Mouse (Mus musculus) layer of hippocampus, adult 11-12 months (tissue): ENCODE results near the gene Clic6.
A peak's percentile ranks its signal among the peaks of the same experiment; 100 is the strongest.
"Not testable (repeated sequence)": the region's sequence is repeated elsewhere in the genome, so short reads cannot be mapped to it uniquely, and the experiment has no call there.

Experiments
- DNase-seq: peaks from one replicate; pipeline ENCODE4 v3.0.0; 2022; ENCODE audit warnings: low spot score

The Clic6 gene

DNA sequence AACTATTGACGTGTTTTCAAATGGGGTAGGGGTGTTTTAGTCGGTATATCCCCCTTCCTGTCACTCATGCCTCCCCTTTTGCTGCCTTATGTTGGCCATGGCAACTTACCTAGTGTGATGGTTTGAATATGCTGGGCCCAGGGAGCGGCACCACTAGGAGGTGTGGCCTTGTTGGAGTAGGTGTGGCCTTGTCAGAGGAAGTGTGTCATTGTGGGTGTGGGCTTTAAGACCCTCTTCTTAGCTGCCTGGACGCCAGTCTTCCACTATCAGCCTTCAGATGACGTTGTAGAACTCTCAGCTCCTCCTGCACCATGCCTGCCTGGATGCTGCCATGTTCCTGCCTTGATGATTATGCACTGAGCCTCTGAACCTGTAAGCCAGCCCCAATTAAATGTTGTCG lies 14.8 kb upstream of the Clic6 start, which contains the start of gene Rcan1:
Gene Rcan1 (minus strand): TSS at position 162 of the 400 bp plus-strand sequence.
- no peak for DNase-seq

DNA sequence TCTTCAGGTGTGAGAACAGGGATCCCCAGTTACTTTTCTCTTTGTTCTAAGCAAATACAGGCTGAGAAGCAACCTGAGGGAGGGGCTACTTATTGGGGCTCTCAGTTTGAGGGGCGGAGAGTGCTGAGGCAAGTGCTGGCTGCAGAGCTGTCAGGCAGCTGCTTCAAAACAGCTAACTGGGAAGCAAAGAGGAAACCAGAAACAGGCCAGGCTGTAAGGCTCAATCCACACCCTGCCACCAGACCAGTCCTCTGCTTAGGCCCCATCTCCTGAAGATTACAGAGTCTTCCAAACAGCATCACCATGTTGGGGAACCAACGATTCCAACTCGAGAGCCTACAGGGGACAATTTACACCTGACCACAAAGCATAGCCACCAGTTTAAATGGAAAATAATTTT lies 12.6 kb upstream of the Clic6 start:
- DNase-seq: no peak

DNA sequence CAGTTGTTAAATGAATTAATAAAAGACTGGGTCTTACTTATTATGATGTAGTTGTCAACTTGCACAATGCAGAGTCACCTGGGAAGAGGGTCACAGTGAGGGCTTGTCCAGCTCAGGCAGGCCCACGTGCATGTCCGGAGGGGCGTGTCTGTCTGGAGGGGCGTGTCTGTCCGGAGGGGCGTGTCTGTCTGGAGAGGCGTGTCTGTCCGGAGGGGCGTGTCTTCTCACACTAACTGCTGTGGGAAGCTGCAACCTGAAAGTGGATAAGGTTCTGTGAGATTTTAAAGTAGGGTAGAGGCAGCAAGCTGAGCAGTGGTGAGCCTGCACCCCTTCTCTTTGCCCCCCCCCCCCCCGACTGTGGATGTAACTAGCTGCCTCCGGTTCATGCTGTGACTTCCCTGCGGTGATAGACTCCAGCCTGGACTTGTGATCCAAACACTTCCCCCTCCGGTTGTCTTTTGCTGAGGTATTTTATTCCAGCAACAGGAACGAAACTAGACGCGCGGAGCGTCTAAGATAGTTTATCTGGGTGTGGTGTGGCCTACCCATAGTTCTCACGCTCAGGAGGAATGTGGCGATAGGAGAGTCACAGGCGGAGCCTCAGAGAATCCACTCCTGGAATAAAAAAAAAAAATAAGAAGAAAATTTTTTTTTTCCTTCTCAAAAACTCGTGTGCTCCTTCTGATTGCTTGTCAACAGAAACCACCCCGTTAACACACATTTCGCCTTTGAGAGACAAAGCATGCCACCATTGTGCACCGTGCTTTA lies 10.3 kb upstream of the Clic6 start:
- no peak for DNase-seq

DNA sequence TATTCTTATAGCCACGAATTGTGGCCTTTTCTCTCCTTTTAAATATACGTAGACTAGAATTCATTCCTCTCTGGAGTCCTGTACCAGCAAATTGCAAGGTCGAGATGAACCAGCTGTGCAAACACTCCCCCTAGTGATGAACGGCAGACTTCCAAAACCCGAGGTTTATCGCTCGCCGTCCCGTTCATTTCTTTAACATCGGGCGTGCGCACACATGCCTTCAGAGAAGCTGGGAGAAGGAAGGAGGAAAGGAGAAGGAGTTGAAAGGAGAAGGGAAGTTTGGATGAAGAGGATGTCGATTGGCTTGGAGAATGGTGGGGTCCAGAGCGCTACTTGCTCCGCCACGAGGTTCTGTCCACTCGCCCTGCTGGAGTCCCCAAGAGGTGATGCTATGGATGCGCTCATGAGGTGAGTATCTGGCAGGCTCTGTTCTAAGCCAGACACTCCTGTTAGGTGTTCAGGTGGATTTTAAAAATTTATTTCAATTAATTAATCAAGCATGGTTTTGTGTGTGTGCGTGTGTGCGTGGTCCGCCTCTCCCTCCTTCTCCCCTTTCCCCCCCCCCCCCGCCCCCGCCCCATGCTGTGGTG lies 6.9 kb upstream of the Clic6 start:
- peak; percentile 68 for DNase-seq

DNA sequence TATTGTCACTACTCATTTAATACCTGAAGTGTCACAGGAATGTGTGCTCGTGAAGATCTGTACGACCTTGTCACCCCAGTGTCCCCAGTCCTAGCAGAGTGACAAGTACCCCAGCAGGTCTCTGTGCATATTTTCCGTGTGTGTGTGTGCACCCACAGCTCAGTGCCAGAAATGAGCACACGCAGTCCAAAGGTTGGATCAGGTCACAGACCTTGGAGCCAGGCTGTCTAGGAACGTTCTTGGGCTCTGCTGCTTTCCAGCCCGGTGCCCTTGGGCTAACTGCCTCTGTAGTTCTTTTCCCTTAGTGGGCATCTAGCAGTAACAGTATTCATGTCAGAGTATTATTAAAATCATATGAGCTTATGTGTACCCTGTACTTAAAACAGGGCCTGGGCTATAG lies 1.6 kb downstream of the Clic6 start:
- DNase-seq: no peak

DNA sequence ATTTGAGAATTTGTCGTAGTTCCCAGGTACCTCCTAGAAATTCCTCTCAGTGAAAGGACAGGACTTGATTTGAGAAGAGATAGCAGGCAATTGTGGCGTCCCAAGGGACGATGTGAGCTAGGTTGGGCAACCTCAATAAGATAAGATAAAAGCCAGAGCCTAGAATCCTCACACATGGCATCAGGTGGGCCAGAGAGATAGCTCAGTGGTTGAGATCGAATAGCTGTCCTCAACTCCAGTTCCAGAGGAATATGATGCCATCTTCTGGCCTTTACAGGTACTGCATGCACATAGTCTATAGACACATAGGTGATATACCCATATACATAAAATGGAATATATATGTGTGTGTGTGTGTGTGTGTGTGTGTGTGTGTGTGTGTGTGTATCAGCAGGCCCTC lies 2.0 kb downstream of the Clic6 start:
- peak; percentile 47 for DNase-seq

DNA sequence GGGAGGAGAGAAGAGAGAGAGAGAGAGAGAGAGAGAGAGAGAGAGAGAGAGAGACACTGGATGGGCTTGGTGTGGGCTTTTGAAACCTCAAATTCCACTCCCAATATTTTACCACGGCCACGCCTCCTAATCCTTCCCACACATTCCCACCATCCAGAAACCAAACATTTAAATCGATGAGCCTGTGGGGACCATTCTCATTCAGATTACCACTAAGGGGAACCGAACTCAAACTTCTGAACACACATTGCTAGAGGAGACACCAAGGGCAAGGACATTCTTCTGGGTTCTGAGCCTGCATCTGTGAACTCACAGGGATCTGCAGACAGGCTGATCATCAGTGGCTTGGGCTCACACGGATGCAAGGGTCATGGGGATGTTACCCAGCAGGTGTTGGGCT lies 2.9 kb downstream of the Clic6 start:
- DNase-seq: no peak

DNA sequence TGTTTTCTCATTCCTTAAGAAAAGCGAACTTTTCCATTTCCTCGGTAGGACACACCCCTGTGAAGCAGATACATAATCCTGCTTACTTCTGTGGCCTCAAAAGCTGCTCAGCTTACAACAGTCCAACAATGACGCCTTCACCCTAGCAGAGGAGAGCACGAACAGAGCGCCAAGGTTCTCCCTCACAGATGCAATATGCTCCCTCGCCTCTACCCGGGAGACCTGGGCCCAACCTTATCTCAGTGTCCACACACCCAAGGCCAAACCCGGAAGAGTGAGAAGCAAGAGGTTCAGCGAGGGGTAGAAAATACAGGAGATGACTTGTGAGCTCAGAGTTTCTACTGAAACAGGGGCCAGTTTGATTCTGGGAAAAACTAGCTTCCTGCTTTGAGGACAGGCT lies 3.8 kb downstream of the Clic6 start:
- no peak for DNase-seq

DNA sequence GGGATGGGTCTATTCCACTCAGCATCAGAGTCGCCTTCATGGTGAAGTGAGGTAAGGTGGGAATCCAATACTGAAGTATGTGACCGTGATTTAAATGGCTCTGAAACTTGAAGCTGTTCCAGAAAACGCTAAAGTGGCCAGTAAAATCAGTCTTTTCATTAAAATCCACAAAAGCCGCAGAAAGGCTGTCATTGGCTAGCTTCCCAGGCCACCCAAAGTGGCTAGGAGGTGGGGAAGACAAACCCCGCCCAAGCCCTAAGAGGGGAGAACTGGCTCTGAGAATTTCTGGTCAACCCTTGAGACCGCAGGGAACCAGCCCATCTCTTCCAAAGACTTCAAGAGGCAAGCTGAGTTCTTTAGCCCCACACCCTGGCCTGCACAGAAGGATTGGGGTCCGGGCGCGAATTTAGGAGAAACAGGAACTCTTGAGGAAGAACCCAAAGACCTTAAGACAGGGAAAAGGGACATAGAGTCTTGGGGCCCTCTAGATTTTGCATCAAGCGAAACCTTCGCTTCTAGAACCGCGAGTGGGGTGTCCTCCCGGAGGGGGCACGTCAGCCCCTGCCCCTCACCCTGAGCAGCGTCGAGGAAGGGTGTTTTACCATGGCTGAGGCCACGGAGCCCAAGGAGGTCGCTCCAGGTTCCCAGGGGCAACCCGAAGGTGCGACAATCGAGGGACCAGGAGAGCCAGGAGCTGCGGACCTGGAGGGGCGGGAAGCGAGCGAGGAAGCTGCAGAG lies 12.5 kb downstream of the Clic6 start:
- no peak for DNase-seq

DNA sequence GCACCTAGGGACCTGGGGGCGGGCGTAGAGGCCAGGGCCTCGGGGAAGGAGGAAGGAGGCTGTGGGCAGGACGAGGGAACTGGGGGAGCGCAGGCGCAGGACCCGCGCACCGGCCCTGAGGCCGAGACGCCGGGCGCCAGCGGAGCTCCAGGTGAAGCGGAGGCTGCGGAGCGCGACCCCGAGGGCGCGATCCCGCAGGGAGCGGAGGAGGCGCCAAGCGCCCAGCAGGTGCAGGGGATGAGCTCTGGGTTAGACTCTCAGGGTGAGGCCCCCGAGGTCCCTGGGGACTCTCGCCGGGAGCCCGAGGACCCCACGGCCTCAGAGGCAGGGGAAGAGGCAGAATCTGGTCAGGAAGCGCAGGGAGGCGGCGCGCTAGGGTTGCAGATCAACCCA lies 13.0 kb downstream of the Clic6 start:
- DNase-seq: no peak

DNA sequence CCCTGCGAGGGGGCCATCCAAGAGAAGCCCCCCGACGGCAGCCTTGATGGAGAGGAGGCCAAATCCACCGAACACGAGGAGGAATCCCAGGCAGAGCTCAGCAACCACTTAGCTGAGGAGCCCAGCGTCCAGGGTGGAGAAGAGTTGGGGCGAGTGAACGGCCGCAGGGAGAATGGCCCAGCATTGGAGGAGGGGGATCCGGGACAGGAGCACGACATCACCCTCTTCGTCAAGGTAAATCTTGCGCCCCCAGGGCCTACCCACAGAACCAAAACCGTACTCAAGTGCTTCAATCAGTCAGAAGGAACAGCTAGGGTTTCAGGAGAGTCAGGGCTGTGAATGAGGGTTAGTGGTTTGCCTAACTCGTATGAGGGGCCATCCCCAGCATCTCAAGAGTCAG lies 13.8 kb downstream of the Clic6 start:
- DNase-seq: no peak

DNA sequence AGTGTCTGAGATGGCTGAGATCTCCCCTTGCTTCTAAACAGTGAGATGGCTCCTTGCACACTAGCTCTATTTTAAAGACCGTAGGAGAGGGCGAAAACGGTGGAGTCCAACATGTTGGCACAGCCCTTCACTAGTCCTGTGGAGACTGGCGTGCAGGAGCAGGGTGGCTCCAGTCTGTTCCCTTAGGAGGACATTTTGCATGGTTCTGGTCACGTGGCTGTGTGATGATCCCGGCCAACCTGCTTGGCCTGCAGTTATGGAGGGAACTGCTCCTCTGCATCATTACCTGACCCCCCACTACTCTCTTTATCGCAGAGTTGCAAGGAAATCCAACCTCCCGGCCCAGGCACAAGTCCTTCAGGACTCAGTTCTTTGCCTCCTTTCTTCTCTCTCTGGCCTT lies 15.0 kb downstream of the Clic6 start:
- no peak for DNase-seq

DNA sequence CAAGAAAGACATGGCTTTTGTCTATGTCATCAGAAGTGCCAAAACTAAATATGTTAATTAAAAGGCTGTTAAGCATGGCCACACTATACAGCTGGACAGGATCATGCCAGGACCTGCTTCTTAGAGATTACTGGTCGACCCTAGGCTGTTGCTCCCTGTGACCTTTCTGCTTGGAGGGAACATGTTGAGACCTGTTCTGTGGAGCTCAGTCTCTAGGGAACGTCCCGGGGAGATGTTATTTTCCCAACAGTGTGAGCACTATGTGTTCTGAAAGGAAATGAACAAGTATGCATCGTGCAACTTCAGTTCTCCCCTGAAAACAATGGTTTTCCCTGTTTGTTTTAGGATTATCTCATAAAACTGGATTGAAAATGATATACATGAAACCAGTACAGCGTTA lies 17.6 kb downstream of the Clic6 start:
- no peak for DNase-seq

DNA sequence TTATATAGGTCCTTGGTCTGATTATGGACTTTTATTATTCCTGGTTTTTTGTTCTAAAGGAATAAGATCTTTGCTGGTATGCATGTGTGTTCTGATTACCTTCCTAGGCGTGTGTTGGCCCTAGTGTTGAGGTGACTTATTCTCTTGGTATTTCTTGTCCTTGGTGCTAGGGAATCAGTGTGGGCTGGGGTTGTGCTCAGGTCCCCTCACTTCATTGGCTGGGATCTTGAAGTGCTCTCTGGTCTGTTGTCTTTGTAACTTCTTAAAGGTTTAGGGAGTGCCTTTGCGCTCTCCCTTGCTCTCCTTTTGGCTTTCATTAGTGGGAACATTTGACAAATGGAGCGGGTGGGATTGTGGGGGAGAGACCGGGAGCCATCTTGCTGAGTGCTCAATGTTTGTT lies 22.0 kb downstream of the Clic6 start:
- DNase-seq: no peak

DNA sequence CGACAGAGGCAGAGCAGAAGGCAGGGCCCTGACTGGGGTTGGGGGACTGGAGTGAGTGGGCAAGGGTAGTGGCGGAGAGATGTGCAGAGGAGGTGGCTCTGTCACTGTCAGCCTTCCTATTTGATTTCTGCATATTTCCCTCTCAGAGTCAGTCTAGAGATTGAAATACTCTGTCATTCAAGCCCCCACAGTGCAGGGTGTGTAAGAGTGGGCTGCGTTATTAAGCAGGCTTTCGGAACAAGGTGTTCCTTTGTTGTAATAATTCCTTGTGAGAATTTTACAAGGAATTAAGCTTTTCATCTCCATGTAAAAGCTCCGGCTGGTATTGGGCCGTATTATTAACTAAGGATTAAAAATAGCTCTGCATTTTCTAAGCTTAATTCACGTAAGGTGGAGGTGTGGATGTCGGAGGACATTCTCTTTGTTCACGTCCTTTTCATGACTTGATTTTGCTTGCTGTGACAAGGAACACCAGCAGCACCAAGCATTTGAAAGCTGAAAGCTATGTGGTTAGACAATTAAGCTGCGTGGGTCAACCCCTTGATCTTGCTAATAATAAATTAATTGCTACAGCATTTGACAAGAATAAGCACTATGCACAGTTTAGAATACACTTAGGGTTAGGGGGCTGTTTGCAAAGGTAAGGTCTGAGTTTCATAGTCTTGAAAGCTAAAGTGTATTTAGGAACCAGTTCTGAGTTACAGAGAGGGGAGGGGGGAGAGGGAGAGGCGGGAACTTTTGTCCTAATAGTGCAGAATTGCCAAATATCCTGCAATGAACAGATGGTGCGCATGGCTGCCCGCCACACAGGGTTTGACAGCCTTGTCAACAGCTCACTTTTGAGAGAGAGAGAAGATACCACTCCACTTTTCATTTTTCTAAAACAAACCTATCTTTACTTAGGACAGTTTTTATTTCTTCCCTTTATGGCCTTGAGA lies 25.6 kb downstream of the Clic6 start:
- DNase-seq: peak; percentile 46

DNA sequence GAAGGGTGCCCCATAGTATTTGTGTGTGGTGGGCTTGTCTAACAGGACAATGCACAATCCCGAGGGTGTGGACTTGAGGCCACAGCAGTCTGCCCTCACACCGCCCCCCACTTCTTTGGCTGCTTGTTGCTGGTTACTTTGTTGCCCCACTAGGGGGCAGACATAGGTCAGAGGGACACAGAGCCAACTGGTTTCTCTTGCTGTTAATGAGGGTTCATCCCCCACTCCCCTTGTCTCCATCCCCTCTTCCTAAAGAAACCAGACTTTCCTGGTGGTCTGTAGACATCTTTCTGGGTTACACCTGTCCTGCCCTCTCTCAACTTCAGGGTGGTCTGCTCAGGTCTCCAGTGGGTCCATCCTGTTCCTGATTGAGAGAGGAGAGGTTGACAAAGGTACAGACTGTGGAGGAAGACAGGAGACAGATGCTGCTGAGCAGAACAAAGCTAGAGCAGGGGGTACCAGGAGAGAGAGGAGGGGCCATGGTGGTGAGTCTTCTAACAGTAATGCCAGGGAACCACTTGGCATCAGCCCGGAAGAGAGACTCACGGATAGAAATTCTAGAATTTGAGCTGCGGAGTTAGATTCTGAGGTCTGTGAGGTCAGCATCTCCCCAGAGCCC lies 26.3 kb downstream of the Clic6 start:
- DNase-seq: no peak

DNA sequence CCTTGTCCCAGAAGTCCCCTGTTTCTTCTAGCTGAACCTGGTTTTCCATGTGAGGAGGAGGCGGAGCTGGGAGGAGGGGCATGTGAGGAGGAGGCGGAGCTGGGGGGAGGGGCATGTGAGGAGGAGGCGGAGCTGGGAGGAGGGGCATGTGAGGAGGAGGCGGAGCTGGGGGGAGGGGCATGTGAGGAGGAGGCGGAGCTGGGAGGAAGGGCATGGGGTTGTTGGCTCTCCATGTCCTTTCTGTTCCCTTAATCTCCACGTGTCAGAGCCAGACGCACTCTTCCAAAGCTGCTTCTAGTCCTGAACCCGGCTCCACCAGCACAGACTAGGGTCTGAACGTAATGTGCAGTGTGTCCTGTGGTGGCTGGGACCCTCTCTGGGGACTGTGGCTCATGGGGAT lies 29.4 kb downstream of the Clic6 start:
- DNase-seq: not testable (repeated sequence)

DNA sequence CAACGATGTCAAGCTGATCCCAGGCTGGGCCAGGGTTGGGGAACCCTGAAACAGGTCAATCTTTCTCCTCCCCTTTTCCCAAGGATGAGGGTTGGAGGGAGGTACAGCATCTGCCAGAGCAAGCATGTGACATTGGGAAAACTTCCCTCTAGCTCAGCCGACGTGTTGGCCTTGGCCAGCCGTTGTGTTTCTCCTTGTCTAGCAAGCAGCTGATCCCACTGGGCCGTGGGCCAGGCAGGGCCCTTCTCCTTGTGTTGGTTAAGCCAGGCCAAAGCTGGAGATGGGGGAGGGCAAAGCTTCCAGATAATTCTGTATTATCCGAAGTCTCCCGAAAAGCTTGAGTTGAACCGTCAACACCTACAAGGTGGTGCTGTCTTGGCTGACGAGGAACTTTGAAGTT lies 30.6 kb downstream of the Clic6 start:
- no peak for DNase-seq

DNA sequence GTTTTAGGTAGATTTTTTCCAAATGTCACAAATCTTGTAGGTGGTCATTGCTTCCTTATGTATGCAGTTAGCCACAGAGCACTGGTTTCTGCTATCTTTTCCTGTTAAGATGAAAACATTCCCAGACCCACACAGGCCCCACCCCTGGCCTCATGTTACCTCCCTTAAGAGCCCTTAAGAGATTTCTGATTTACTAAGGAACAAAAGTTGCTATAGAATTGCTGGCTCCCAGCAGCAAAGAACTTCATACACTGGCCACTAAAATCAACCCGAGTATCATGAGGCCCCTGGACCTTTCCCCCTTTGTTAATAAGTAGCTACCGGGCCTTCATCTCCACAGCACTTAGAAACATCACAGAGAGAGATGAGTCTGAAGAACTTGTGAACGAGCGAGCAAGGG lies 33.2 kb downstream of the Clic6 start:
- no peak for DNase-seq

DNA sequence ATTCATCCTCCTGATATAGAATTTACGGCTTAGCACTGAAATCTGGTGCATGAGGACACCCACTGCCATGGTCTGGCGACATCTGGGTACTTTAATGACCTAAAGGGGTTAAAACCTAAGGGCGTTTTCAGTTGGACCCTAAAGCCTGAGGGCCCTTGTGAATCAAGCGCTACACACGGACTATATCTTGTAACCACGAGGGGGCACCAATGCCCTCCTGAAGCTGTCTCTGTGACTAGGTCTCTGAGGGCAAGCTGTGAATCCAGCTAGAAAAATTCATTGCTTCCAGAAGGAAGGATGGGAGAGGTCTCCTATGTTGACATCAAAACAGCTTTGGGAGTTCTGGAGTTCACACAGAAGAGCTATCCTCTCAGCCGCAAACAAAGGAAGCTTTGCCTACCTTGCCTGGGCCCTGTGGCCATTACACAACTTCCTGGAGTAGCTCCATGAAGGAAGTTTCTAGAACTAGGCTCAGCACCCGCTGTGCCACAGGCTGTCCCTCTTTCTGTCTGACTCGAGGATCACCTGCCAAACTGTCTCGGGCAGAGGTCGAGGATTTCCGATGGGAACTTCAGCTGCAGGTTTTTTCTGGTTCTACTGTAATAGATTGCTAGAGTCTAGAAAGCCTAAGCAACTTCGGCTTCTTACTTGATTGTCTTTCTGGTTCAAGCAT lies 34.4 kb downstream of the Clic6 start:
- DNase-seq: peak; percentile 53

DNA sequence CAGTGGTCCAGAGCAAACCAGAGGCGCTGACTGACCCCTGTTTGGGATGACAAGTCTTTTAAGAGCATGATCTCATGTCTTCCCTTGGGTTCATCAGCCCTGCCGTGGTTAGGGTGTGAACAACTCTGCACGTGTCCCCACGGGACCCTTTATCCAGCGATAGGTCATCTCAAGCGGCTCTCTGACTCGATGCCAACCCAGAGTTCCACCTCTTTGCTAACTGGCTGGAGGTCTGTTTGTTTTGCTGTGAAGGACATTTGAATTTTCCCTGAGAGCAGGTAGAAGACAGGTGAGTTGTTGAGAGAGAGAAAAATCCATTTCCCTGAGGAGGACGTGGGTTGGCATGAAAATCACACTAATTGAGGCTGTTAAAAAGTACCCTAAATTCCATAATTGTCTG lies 37.8 kb downstream of the Clic6 start:
- no peak for DNase-seq
